Mouse (Mus musculus) left cerebral cortex, adult 11 months (tissue): Measurements from ENCODE around the gene Fos.
"Not testable (repeated sequence)": the region's sequence is repeated elsewhere in the genome, so short reads cannot be mapped to it uniquely, and the experiment has no call there.

Experiments used
- DNase-seq: peaks from one replicate; pipeline ENCODE4 v3.0.0; 2022; ENCODE audit warnings: low spot score

Gene Fos

DNA sequence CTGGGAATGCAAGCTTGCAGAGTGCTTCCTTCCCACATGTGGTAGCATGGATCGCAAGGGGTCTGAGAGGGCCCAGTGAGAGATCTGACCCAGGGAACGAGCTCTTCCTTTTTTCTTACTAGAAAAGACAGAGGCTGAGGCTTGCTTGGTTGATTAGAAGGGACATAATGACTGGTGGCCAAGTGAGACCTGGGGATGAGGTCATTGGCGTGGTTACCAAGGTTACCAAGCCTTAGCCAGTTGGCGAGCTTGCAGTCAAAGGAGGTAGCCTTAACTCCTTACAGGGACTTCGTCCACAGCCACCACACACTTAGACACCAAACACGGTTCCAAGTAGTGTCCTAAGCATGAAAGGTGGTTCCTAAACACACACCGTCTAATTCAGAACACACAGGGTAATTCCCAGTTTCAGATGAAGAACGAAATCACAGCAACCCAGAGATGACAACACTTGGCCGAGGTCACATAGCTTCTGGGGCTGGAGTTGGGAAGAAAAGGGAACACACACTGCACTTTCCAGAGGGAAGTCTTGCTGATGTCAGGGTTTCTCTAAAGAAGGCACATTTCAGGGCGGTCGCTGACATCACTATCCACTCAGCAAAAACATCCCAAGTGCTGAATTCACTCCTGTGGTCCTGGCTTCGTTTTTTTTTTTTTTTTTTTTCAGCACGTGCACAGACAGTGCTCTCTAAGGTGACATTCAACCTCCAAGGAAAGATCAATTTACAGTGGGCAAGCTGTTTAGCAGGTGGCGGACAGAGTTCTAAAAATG is 49.9 kb downstream of the Fos start:
- no peak for DNase-seq

DNA sequence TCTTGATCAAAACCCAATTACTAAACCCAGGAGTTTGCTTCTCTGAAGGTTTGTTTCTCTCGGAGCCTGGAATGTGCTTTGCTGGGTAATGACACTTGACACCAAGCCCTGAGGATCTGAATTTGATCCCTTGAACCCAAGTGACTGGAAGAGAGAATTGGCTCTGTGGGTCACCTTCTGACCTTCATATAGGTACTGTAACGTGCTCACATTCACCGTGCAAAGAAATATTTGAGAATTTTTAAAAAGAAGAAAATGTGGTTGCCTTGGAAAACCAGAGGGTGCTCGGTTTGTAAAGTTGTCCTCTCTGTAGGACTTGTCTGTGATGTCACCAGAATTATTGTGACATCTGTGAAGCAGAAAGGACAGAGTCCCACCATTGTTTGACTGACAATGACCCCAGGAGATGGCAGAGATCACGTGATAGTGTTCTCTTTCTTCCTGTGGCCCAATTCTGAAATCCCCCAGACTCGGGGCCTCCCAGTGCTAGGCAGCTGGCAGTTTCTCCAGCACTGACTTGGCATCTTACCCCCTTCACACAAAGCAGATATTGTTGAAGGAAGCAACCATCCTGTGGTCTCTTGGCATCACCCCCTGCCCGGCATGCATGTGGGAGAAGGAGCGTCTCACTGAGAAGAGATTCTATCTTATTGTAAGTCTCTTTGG is 50.6 kb downstream of the Fos start:
- no peak for DNase-seq

DNA sequence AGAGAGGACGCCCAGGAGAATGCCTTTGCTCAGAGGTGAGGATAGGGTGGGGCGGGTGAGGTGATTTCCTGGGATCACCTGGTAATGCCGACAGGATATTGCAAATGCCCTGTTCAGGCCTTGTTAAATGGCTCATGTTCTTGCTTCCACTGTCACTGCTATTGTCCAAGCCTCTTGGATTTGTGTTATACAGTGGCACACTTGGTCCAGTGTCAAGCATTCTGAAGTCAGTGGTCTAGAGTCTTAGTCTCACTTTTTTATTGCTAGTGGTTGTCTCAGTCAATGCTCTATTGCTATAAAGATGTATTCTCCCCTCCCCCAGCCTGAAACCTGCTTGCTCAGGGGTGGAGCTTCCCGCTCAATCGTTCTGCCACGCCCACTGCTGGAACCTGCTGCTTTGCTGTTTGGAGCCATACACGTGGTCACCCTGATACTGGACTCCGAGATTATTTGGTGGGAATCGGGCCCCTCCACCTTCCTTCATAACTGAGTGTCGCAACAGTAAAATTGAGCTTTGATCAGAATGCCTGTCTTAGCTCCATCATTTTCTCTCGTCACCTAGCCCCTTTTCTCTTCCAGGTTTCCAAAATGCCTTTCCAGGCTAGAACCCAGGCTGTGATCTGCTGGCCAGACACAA is 51.3 kb downstream of the Fos start:
- DNase-seq, result not testable (repeated sequence)
